ENCODE assay signal across 11 mouse cellular contexts in genomic region chr8:31713321-31714076, GRCm38 (mm10).
A peak's percentile ranks its signal among the peaks of the same experiment; 100 is the strongest.
DNase-seq lines count a peak whose midpoint lies in the region; ATAC-seq and TF ChIP-seq lines count a peak whose summit lies in the region.
"Had no signal": no experiment of that assay in that cellular context is flagged by ENCODE, and none has a peak within 500 bp of the region (broad histone marks: within the 10 kb centered on the region; RNA-seq: fewer than 3 reads in every experiment).

No protein-coding gene starts in this region.

- H3K4me2 ChIP-seq in midbrain, postnatal 0 days (ENCODE audit: low read depth, low read length, poor library complexity, severe bottlenecking), result no peak overlapping the region
- no peak overlapping the region for H3K4me2 ChIP-seq in midbrain, embryonic 11.5 days
- no peak overlapping the region; the same call in 1 of the 2 replicates for H3K4me2 ChIP-seq in lung, postnatal 0 days (replicated peaks; ENCODE audit: low read depth, low read length)
- H3K4me2 ChIP-seq: heart, embryonic 13.5 days had no signal

- no peaks in the 10 kb centered on the region for H3K36me3 ChIP-seq in midbrain, postnatal 0 days (ENCODE audit: insufficient read depth, low read length)
- no peaks in the 10 kb centered on the region for H3K36me3 ChIP-seq in midbrain, embryonic 11.5 days (ENCODE audit: control insufficient read depth, insufficient read depth, low read length)
- H3K36me3 ChIP-seq in lung, postnatal 0 days (ENCODE audit: insufficient read depth, low read length), result no peaks in the 10 kb centered on the region
- H3K36me3 ChIP-seq: heart, embryonic 13.5 days had no signal

- no peaks in the 10 kb centered on the region for H3K9me3 ChIP-seq in midbrain, postnatal 0 days (ENCODE audit: low read length)
- H3K9me3 ChIP-seq in midbrain, embryonic 11.5 days (ENCODE audit: control insufficient read depth, low read length), result no peaks in the 10 kb centered on the region
- H3K9me3 ChIP-seq in lung, postnatal 0 days (ENCODE audit: low read length), result no peaks in the 10 kb centered on the region
- H3K9me3 ChIP-seq: heart, embryonic 13.5 days had no signal

- TF ChIP-seq EP300 in lung, postnatal 0 days (IDR thresholded peaks at IDR 0.05), result no peak

- WGBS in midbrain, postnatal 0 days, result 83% methylated on average over 15 of the region's 15 CpGs
- WGBS in midbrain, embryonic 11.5 days, result 88% methylated on average over 15 of the region's 15 CpGs
- WGBS in lung, postnatal 0 days, result 50% methylated on average over 15 of the region's 15 CpGs

- H3K27me3 ChIP-seq in midbrain, postnatal 0 days (ENCODE audit: insufficient read depth, low read length), result no peaks in the 10 kb centered on the region
- H3K27me3 ChIP-seq in midbrain, embryonic 11.5 days (ENCODE audit: control insufficient read depth, insufficient read depth, low read length), result no peaks in the 10 kb centered on the region
- H3K27me3 ChIP-seq in lung, postnatal 0 days (replicated peaks; ENCODE audit: insufficient read depth, low read length), result no peaks in the 10 kb centered on the region
- H3K27me3 ChIP-seq: heart, embryonic 13.5 days had no signal

- no peak overlapping the region for H3K4me3 ChIP-seq in midbrain, postnatal 0 days (ENCODE audit: low read depth, low read length)
- no peak overlapping the region for H3K4me3 ChIP-seq in midbrain, embryonic 11.5 days (ENCODE audit: low read depth, low read length)
- no peak overlapping the region for H3K4me3 ChIP-seq in lung, postnatal 0 days (ENCODE audit: low read depth, low read length)
- H3K4me3 ChIP-seq: heart, embryonic 13.5 days had no signal

- H3K4me1 ChIP-seq in midbrain, postnatal 0 days (ENCODE audit: insufficient read depth, low read length), result no peaks in the 10 kb centered on the region
- no peaks in the 10 kb centered on the region for H3K4me1 ChIP-seq in midbrain, embryonic 11.5 days (ENCODE audit: control insufficient read depth, insufficient read depth, low read length)
- H3K4me1 ChIP-seq in lung, postnatal 0 days (ENCODE audit: insufficient read depth, low read depth, low read length), result no peaks in the 10 kb centered on the region

- TF ChIP-seq CTCF in midbrain, postnatal 0 days (IDR thresholded peaks at IDR 0.05), result no peak
- TF ChIP-seq CTCF in lung, postnatal 0 days (IDR thresholded peaks at IDR 0.05), result no peak

- DNase-seq in frontal cortex, postnatal 25 days (ENCODE audit: low spot score in 2 of 2), result no peak
- peak; percentile 18 for DNase-seq in midbrain, postnatal 0 days (ENCODE audit: low spot score)
- DNase-seq in midbrain, embryonic 11.5 days (ENCODE audit: low spot score, missing footprints), result no peak
- peak; percentile 56 for DNase-seq in lung, postnatal 0 days (ENCODE audit: low spot score)
- no peak for DNase-seq in B cell, adult 2 months
- DNase-seq in urinary bladder, postnatal 14 days (ENCODE audit: low spot score), result no peak
- DNase-seq in kidney, adult 18-20 months, result no peak

- H3K27ac ChIP-seq in midbrain, postnatal 0 days (ENCODE audit: low read depth, low read length), result no peak overlapping the region
- no peak overlapping the region for H3K27ac ChIP-seq in midbrain, embryonic 11.5 days (ENCODE audit: low read depth, low read length)
- H3K27ac ChIP-seq in lung, postnatal 0 days (ENCODE audit: low read length), result no peak overlapping the region
- H3K27ac ChIP-seq: heart, embryonic 13.5 days had no signal

- ATAC-seq in frontal cortex, adult (ENCODE audit: low TSS enrichment), result peak; percentile 62; the same call in 1 of the 2 replicates
- ATAC-seq in midbrain, postnatal 0 days (ENCODE audit: low FRiP score), result no peak
- ATAC-seq in midbrain, embryonic 11.5 days (ENCODE audit: low FRiP score), result no peak
- no peak for ATAC-seq in lung, postnatal 0 days
- ATAC-seq: CD4-positive, CD25-positive, alpha-beta regulatory T cell, adult 4 months; intestine, postnatal 0 days had no signal

- H3K9ac ChIP-seq in midbrain, postnatal 0 days (replicated peaks; ENCODE audit: low read length, poor library complexity, severe bottlenecking), result no peak overlapping the region
- H3K9ac ChIP-seq in midbrain, embryonic 11.5 days (ENCODE audit: low read length), result no peak overlapping the region
- no peak overlapping the region for H3K9ac ChIP-seq in lung, postnatal 0 days (replicated peaks; ENCODE audit: low read depth)
- H3K9ac ChIP-seq: heart, embryonic 13.5 days had no signal

Comparison
In these comparisons a context has a peak if more than half of its experiments do, and no peak if none do; other contexts are left out.
1. DNase-seq: peak in midbrain, postnatal 0 days (single experiment) and lung, postnatal 0 days (single experiment); none in frontal cortex, postnatal 25 days (0 of 2), midbrain, embryonic 11.5 days (single experiment), B cell, adult 2 months (0 of 2), urinary bladder, postnatal 14 days (single experiment) and kidney, adult 18-20 months (single experiment).